9 mouse cellular contexts compared by ENCODE assay signal in genomic region chr3:83517914-83518635, GRCm38 (mm10).
DNase-seq lines count a peak whose midpoint lies in the region; ATAC-seq and TF ChIP-seq lines count a peak whose summit lies in the region.
"Had no signal": no experiment of that assay in that cellular context is flagged by ENCODE, and none has a peak within 500 bp of the region (broad histone marks: within the 10 kb centered on the region; RNA-seq: fewer than 3 reads in every experiment).

No protein-coding gene starts in this region.

- intact Hi-C loops in heart, postnatal 36 days (cut with DNase I) = no loop called here

- no peak for TF ChIP-seq POLR2A in brain, embryonic 14.5 days (IDR thresholded peaks at IDR 0.05; ENCODE audit: borderline replicate concordance, extremely low read depth, insufficient read depth, insufficient read length, poor library complexity, severe bottlenecking)
- no peak for TF ChIP-seq POLR2A in thymus, adult 2 months (IDR thresholded peaks at IDR 0.05; ENCODE audit: control insufficient read depth, extremely low read depth, insufficient read depth, low read length, poor library complexity)

- H3K9me3 ChIP-seq in heart, embryonic 12.5 days (replicated peaks) = no peaks in the 10 kb centered on the region
- no peaks in the 10 kb centered on the region for H3K9me3 ChIP-seq in stomach, postnatal 0 days (ENCODE audit: control insufficient read depth, low read length)
- H3K9me3 ChIP-seq: embryonic facial prominence, embryonic 15.5 days had no signal

- no peak overlapping the region for H3K4me2 ChIP-seq in heart, embryonic 12.5 days
- H3K4me2 ChIP-seq in stomach, postnatal 0 days (replicated peaks; ENCODE audit: low read depth) = no peak overlapping the region
- H3K4me2 ChIP-seq: embryonic facial prominence, embryonic 15.5 days; midbrain, embryonic 11.5 days had no signal

- ATAC-seq in heart, embryonic 12.5 days (ENCODE audit: insufficient number of reproducible peaks, low FRiP score) = no peak
- ATAC-seq in stomach, postnatal 0 days (ENCODE audit: low FRiP score, low TSS enrichment) = no peak

- H3K36me3 ChIP-seq in heart, embryonic 12.5 days = no peaks in the 10 kb centered on the region
- H3K36me3 ChIP-seq in stomach, postnatal 0 days (ENCODE audit: control insufficient read depth, insufficient read depth, low read length) = no peaks in the 10 kb centered on the region
- H3K36me3 ChIP-seq in thymus, adult 2 months (ENCODE audit: control insufficient read depth, insufficient read depth, low read length) = no peaks in the 10 kb centered on the region
- H3K36me3 ChIP-seq: embryonic facial prominence, embryonic 15.5 days had no signal

- no peaks in the 10 kb centered on the region for H3K27me3 ChIP-seq in heart, embryonic 12.5 days (replicated peaks)
- no peaks in the 10 kb centered on the region for H3K27me3 ChIP-seq in stomach, postnatal 0 days (ENCODE audit: control insufficient read depth, insufficient read depth, low read length)
- no peaks in the 10 kb centered on the region for H3K27me3 ChIP-seq in thymus, adult 2 months (ENCODE audit: control insufficient read depth, insufficient read depth, low read length)
- H3K27me3 ChIP-seq: embryonic facial prominence, embryonic 15.5 days had no signal

- no peak overlapping the region for H3K9ac ChIP-seq in heart, embryonic 12.5 days
- H3K9ac ChIP-seq in stomach, postnatal 0 days (ENCODE audit: low read length) = no peak overlapping the region
- H3K9ac ChIP-seq: embryonic facial prominence, embryonic 15.5 days had no signal

- TF ChIP-seq EP300 in stomach, postnatal 0 days (optimal IDR thresholded peaks at IDR 0.05) = no peak

- H3K4me1 ChIP-seq in heart, embryonic 12.5 days (replicated peaks) = no peaks in the 10 kb centered on the region
- H3K4me1 ChIP-seq in stomach, postnatal 0 days (replicated peaks; ENCODE audit: control insufficient read depth, insufficient read depth) = no peaks in the 10 kb centered on the region
- no peaks in the 10 kb centered on the region for H3K4me1 ChIP-seq in thymus, adult 2 months (replicated peaks; ENCODE audit: control insufficient read depth, insufficient read depth, low read length)

- peak; percentile 9 to 12 for DNase-seq in heart, postnatal 36 days
- DNase-seq in right cerebral cortex, postnatal 10 days (ENCODE audit: low spot score in 2 of 2) = peak; percentile 28 to 31
- no peak for DNase-seq in right cerebral cortex, adult 2 months (ENCODE audit: low spot score in 2 of 2)
- peak; percentile 86 for DNase-seq in brain, embryonic 14.5 days (ENCODE audit: low read depth)
- peak; percentile 13 for DNase-seq in stomach, postnatal 0 days (ENCODE audit: low spot score)
- DNase-seq in thymus, adult 2 months = no peak

- no peak overlapping the region for H3K4me3 ChIP-seq in heart, embryonic 12.5 days
- no peak overlapping the region for H3K4me3 ChIP-seq in stomach, postnatal 0 days (ENCODE audit: low read depth, low read length)
- no peak overlapping the region for H3K4me3 ChIP-seq in thymus, adult 2 months (ENCODE audit: control insufficient read depth, insufficient read depth, low read length)
- H3K4me3 ChIP-seq: embryonic facial prominence, embryonic 15.5 days had no signal

- 62% methylated on average over 6 of the region's 6 CpGs for WGBS in heart, embryonic 12.5 days
- 45% methylated on average over 6 of the region's 6 CpGs for WGBS in stomach, postnatal 0 days
- WGBS in thymus, adult 2 months = 89% methylated on average over 6 of the region's 6 CpGs

- no peak for TF ChIP-seq CTCF in brain, embryonic 14.5 days (IDR thresholded peaks at IDR 0.05; ENCODE audit: borderline replicate concordance, extremely low read depth, insufficient read depth, insufficient read length)
- no peak for TF ChIP-seq CTCF in stomach, postnatal 0 days (IDR thresholded peaks at IDR 0.05; ENCODE audit: low read depth)
- TF ChIP-seq CTCF in thymus, adult 2 months (IDR thresholded peaks at IDR 0.05; ENCODE audit: borderline replicate concordance, control insufficient read depth, extremely low read depth, insufficient read depth, low read length, poor library complexity) = no peak

- no peak overlapping the region for H3K27ac ChIP-seq in heart, embryonic 12.5 days (ENCODE audit: poor library complexity, severe bottlenecking)
- H3K27ac ChIP-seq in stomach, postnatal 0 days (replicated peaks) = no peak overlapping the region
- H3K27ac ChIP-seq in thymus, adult 2 months (ENCODE audit: control insufficient read depth, insufficient read depth, low read length) = no peak overlapping the region
- H3K27ac ChIP-seq: embryonic facial prominence, embryonic 15.5 days had no signal

Comparison
In these comparisons a context has a peak if more than half of its experiments do, and no peak if none do; other contexts are left out.
1. DNase-seq: peak in heart, postnatal 36 days (2 of 2), right cerebral cortex, postnatal 10 days (2 of 2), brain, embryonic 14.5 days (single experiment) and stomach, postnatal 0 days (single experiment); none in right cerebral cortex, adult 2 months (0 of 2) and thymus, adult 2 months (single experiment).